Mouse (Mus musculus) subcutaneous adipose tissue, adult 2 months (tissue): Measurements from ENCODE around the gene Sirpb1c. TPM values are rescaled to one million over a fixed set of nuclear protein-coding genes. Genes with fewer than 3 reads are reported as not detected.

Experiments
- polyA plus RNA-seq: library from polyadenylated mRNA; depleted of rRNA; stranded (reverse); fragments of >200 nt; gene quantifications from 2 replicates; pipeline ENCODE4 v1.2.3, GENCODE M21; 2012; ENCODE audit warnings: low replicate concordance; rRNA removed

Gene Sirpb1c
- 0.70 and 1.3 TPM in 2 replicates for polyA plus RNA-seq

DNA sequence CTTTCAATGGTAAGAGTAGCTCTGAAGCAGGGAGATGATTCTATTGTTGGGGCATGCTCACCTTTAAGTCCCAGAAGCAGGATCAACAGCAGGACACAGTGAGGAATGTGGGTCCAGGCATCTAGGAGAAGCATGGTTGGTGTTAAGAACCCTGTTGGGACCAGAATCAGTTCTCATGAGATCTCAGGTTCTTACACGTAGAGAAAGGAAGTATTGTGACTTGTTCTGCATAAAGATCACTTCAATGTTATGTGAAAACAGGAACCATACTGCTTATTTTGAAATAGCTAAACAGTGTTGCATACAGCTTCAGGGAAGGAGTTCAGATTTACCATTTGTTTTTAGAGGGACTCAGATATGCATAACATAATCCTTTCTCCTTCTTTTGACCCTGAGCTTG lies at the start of gene Sirpb1c:
Sirpb1c (minus strand) TSS at position 249 of the 400 bp plus-strand sequence.

Other genes with a start within 250 kb of the Sirpb1c start
- 0.34 and 0.53 TPM in 2 replicates for gene Gm5150, start 157.9 kb upstream of the Sirpb1c start, polyA plus RNA-seq